Mouse (Mus musculus) thymus, adult 18-20 months (tissue): Measurements from ENCODE around the gene Cbfa2t2.
A peak's percentile ranks its signal among the peaks of the same experiment; 100 is the strongest.

Experiments
- DNase-seq, 2 experiments: peaks; one replicate each; pipeline ENCODE4 v3.0.0; 2022; ENCODE audit warnings: mixed read lengths in 2 of 2

The Cbfa2t2 gene

GRCm38 (mm10) chr2:154426188-154426904 is 9.9 kb upstream of the Cbfa2t2 start:
- DNase-seq, result no peak

- DNase-seq, result no peak
Measured at GRCm38 (mm10) chr2:154426905-154427852, 9.1 kb upstream of the Cbfa2t2 start.

GRCm38 (mm10) chr2:154427853-154428360 is 8.4 kb upstream of the Cbfa2t2 start:
- DNase-seq, result no peak

- no peak for DNase-seq
Measured at GRCm38 (mm10) chr2:154430566-154430965, 5.7 kb upstream of the Cbfa2t2 start.

GRCm38 (mm10) chr2:154432696-154433095 is 3.6 kb upstream of the Cbfa2t2 start:
- no peak for DNase-seq

- no peak for DNase-seq
Measured at GRCm38 (mm10) chr2:154433391-154433790, 2.9 kb upstream of the Cbfa2t2 start.

GRCm38 (mm10) chr2:154434690-154435089 is 1.6 kb upstream of the Cbfa2t2 start:
- DNase-seq, result no peak

- DNase-seq, result peak; percentile 98 to 99
Measured at GRCm38 (mm10) chr2:154436076-154436457, 214 bp upstream of the Cbfa2t2 start.

GRCm38 (mm10) chr2:154437191-154437527 is 878 bp downstream of the Cbfa2t2 start:
- DNase-seq, result no peak

- no peak for DNase-seq
Measured at GRCm38 (mm10) chr2:154440453-154440852, 4.2 kb downstream of the Cbfa2t2 start.

- no peak for DNase-seq
Measured at GRCm38 (mm10) chr2:154447821-154448220, 11.5 kb downstream of the Cbfa2t2 start.

GRCm38 (mm10) chr2:154448633-154449032 is 12.4 kb downstream of the Cbfa2t2 start:
- DNase-seq, result no peak

- DNase-seq, result no peak
Measured at GRCm38 (mm10) chr2:154452951-154453350, 16.7 kb downstream of the Cbfa2t2 start.

GRCm38 (mm10) chr2:154454099-154454498 is 17.8 kb downstream of the Cbfa2t2 start:
- DNase-seq, result no peak

GRCm38 (mm10) chr2:154454605-154455004 is 18.3 kb downstream of the Cbfa2t2 start:
- DNase-seq, result no peak

- no peak for DNase-seq
Measured at GRCm38 (mm10) chr2:154455776-154456175, 19.5 kb downstream of the Cbfa2t2 start.

- no peak for DNase-seq
Measured at GRCm38 (mm10) chr2:154456621-154457020, 20.3 kb downstream of the Cbfa2t2 start.

- DNase-seq, result no peak
Measured at GRCm38 (mm10) chr2:154459262-154459661, 23.0 kb downstream of the Cbfa2t2 start.

GRCm38 (mm10) chr2:154459851-154460250 is 23.6 kb downstream of the Cbfa2t2 start:
- DNase-seq, result no peak

GRCm38 (mm10) chr2:154463621-154464198 is 27.4 kb downstream of the Cbfa2t2 start:
- no peak for DNase-seq

GRCm38 (mm10) chr2:154465914-154466335 is 29.6 kb downstream of the Cbfa2t2 start:
- peak; percentile 16 to 50 for DNase-seq

GRCm38 (mm10) chr2:154467139-154467538 is 30.9 kb downstream of the Cbfa2t2 start:
- DNase-seq, result no peak
